Mouse (Mus musculus): ENCODE measurements at regions not wholly inside any gene's neighbourhood (a gene's known extent, or its start where the extent isn't known, plus 50 kb on each side); places are given as distances from the start of the nearest gene placed in this dataset.

GRCm38 (mm10) chr2:61922496-61922895 is 119.8 kb downstream of the Tbr1 start:
- no peak for DNase-seq
- intact Hi-C loops (cut with DNase I) = no loop called here

GRCm38 (mm10) chr2:61938296-61938695 is 108.0 kb upstream of the Slc4a10 start:
- no peak for DNase-seq
- intact Hi-C loops (cut with DNase I) = no loop called here

GRCm38 (mm10) chr2:61965916-61966315 is 80.3 kb upstream of the Slc4a10 start:
- DNase-seq = no peak
- intact Hi-C loops (cut with DNase I) = loop anchor here (2.0 kb wide), 2 partner anchors 297 to 323 kb away; no protein-coding TSS in a partner anchor

- intact Hi-C loops (cut with DNase I) = loop anchor here (2.0 kb wide), 2 partner anchors 299 to 325 kb away; no protein-coding TSS in a partner anchor
- DNase-seq = no peak
Observed at GRCm38 (mm10) chr2:61967724-61968123, 78.5 kb upstream of the Slc4a10 start.

GRCm38 (mm10) chr2:61970029-61970428 is 76.2 kb upstream of the Slc4a10 start:
- no peak for DNase-seq
- intact Hi-C loops (cut with DNase I) = no loop called here

GRCm38 (mm10) chr2:61984771-61985170 is 61.5 kb upstream of the Slc4a10 start:
- no peak for DNase-seq
- intact Hi-C loops (cut with DNase I) = loop anchor here (5.0 kb wide), 2 partner anchors 303 to 643 kb away; no protein-coding TSS in a partner anchor

- no peak for DNase-seq
- intact Hi-C loops (cut with DNase I) = loop anchor here (2.0 to 5.0 kb wide), 3 partner anchors 300 to 640 kb away; no protein-coding TSS in a partner anchor
Observed at GRCm38 (mm10) chr2:61986967-61987550, 59.2 kb upstream of the Slc4a10 start.

Data from heart, postnatal 36 days (tissue).